Mouse (Mus musculus) erythroblast, embryonic 14.5 days (primary cell): ENCODE data around the gene Crls1. TPM values are rescaled to one million over a fixed set of nuclear protein-coding genes. Genes with fewer than 3 reads are reported as not detected.

Experiments
- H3K27me3 ChIP-seq: 2 replicates; pipeline ENCODE4 v1.6.1; 2012; ENCODE audit warnings: inconsistent platforms; ENCODE audit not compliant: control insufficient read depth
- H3K36me3 ChIP-seq: 2 replicates; pipeline ENCODE4 v1.6.1; 2012; ENCODE audit warnings: mild to moderate bottlenecking, inconsistent platforms; ENCODE audit not compliant: control insufficient read depth
- H3K4me1 ChIP-seq: 2 replicates; pipeline ENCODE4 v1.6.1; 2012; ENCODE audit warnings: inconsistent platforms; ENCODE audit not compliant: control insufficient read depth
- H3K4me3 ChIP-seq: replicated peaks from 2 replicates; pipeline ENCODE3; 2012; ENCODE audit warnings: moderate library complexity, mild to moderate bottlenecking, inconsistent platforms
- H3K9me3 ChIP-seq: 2 replicates; pipeline ENCODE4 v1.6.1; 2012; ENCODE audit warnings: low read length, inconsistent platforms, mixed read lengths; ENCODE audit not compliant: control insufficient read depth
- GATA1 ChIP-seq: IDR thresholded peaks from 2 replicates; pipeline ENCODE4 v1.6.1; 2012; ENCODE audit warnings: low read length, inconsistent platforms, mixed read lengths
- TAL1 ChIP-seq: IDR thresholded peaks from 3 replicates; pipeline ENCODE4 v1.6.1; 2012; ENCODE audit warnings: low read length, inconsistent platforms, mixed read lengths
- polyA plus RNA-seq: library from polyadenylated mRNA; stranded (reverse); fragments of >175 nt; gene quantifications from 2 replicates; pipeline ENCODE4 v1.2.3, GENCODE M21; 2012

The Crls1 gene
- polyA plus RNA-seq, 1 experiment, result 1.4 TPM

DNA sequence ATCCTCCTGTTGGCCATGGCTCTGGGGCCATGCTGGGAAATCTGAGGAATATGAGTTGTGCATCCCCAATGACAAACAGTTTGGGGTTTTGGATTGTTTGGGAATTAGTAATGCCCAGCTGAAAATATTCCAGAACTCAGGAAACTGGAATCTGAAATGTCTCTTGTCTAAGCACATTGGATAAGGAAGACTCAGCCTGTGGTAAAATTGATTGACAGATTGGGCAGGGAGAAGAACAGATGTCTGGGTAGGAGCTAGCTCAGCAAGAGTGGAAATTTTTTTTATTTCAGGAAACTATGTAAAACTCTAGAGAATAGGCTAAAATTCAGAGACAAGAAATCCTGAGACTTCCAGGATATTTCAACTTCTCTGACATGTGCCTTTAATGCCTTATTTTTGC, 14.0 kb downstream of the Crls1 start:
- no peaks in the 10 kb centered on the region for H3K4me1 ChIP-seq
- TF ChIP-seq GATA1 (no peak), TAL1 (no peak)
- no peaks in the 10 kb centered on the region for H3K27me3 ChIP-seq
- no peak overlapping the region for H3K4me3 ChIP-seq
- H3K9me3 ChIP-seq, result no peaks in the 10 kb centered on the region
- H3K36me3 ChIP-seq, result peaks cover 14% of the 10 kb centered on the region

GRCm38 (mm10) chr2:132861456-132861855, 15.0 kb downstream of the Crls1 start:
- peaks cover 19% of the 10 kb centered on the region for H3K36me3 ChIP-seq
- no peaks in the 10 kb centered on the region for H3K4me1 ChIP-seq
- TF ChIP-seq GATA1, result no peak
- no peak for TF ChIP-seq TAL1

DNA sequence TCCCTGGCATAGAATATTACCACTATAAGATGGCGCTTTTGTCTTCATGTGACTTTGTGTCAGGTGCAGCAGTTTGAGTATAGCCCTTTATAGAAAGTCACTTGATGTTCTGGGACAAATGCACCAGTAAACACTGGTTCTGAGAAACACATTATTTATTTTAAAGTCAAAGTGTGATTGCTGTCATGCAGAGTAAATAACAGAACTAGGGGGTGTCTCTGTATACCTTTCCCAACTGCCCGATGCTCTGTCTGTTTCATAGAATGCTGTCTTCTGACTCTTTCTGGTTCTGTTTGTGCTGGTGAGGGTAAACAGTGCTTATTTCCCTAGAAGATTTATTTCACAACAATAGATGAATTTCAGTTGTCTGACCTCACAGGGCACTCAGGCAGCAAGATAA, 16.9 kb downstream of the Crls1 start:
- no peak overlapping the region for H3K4me3 ChIP-seq
- no peaks in the 10 kb centered on the region for H3K27me3 ChIP-seq
- H3K36me3 ChIP-seq, result peaks cover 24% of the 10 kb centered on the region
- no peaks in the 10 kb centered on the region for H3K9me3 ChIP-seq
- TF ChIP-seq TAL1 (no peak), GATA1 (no peak)
- no peaks in the 10 kb centered on the region for H3K4me1 ChIP-seq

More at GRCm38 (mm10) chr2:132861456-132861855, 15.0 kb downstream of the Crls1 start:
- H3K27me3 ChIP-seq, result no peaks in the 10 kb centered on the region
- H3K4me3 ChIP-seq, result no peak overlapping the region
- no peaks in the 10 kb centered on the region for H3K9me3 ChIP-seq

GRCm38 (mm10) chr2:132867521-132867920, 21.1 kb downstream of the Crls1 start:
- no peaks in the 10 kb centered on the region for H3K4me1 ChIP-seq
- H3K27me3 ChIP-seq, result no peaks in the 10 kb centered on the region
- TF ChIP-seq TAL1, result no peak
- no peak for TF ChIP-seq GATA1
- peaks cover 24% of the 10 kb centered on the region for H3K36me3 ChIP-seq
- H3K9me3 ChIP-seq, result no peaks in the 10 kb centered on the region
- no peak overlapping the region for H3K4me3 ChIP-seq

- Histone ChIP-seq H3K27me3 (no peaks in the 10 kb centered on the region), H3K4me3 (no peak overlapping the region), H3K36me3 (peaks cover 15% of the 10 kb centered on the region), H3K9me3 (no peaks in the 10 kb centered on the region), H3K4me1 (no peaks in the 10 kb centered on the region)
- TF ChIP-seq TAL1 (no peak), GATA1 (no peak)
These were observed 23.2 kb downstream of the Crls1 start for GRCm38 (mm10) chr2:132869682-132870081.

GRCm38 (mm10) chr2:132870286-132870685, 23.8 kb downstream of the Crls1 start:
- no peaks in the 10 kb centered on the region for H3K4me1 ChIP-seq
- H3K9me3 ChIP-seq, result no peaks in the 10 kb centered on the region
- H3K36me3 ChIP-seq, result peaks cover 12% of the 10 kb centered on the region
- H3K4me3 ChIP-seq, result no peak overlapping the region
- TF ChIP-seq GATA1 (no peak), TAL1 (no peak)
- no peaks in the 10 kb centered on the region for H3K27me3 ChIP-seq

- no peaks in the 10 kb centered on the region for H3K27me3 ChIP-seq
- no peak overlapping the region for H3K4me3 ChIP-seq
- peaks cover 5% of the 10 kb centered on the region for H3K36me3 ChIP-seq
- H3K9me3 ChIP-seq, result no peaks in the 10 kb centered on the region
- H3K4me1 ChIP-seq, result no peaks in the 10 kb centered on the region
- TF ChIP-seq GATA1 (no peak), TAL1 (no peak)
These were observed 25.2 kb downstream of the Crls1 start for GRCm38 (mm10) chr2:132871663-132872062.

DNA sequence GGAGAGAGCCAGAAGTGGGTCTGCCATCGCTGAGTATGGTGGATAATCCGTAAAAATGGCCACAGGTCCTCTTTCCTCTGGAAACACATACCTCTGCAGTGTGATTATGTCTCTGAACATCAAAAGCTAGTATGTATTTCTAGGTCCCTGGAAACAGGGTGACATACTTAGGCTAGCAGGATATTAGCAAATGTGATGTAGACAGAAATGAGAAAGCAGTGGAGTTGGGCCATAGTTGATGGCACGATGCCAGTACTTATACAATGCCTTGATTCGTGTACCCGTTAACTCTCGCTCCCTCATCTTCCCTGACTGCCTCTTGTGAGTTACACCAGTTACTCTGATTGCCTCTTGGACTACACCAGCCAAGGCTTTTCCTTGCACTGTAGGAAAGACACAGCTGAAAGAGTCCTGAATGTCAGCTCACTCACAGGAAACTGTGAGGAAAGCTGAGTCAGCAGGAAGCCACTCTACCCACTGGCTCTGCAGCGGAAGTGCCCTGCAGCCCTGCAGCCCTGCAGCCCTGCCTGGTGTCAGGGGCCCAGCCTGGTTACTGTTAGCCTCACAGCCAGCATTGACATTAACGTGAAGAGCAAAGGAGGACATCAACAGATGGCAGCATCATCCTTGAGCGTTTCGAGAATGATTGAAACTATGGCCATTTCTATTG, 27.3 kb downstream of the Crls1 start:
- no peaks in the 10 kb centered on the region for H3K4me1 ChIP-seq
- no peak overlapping the region for H3K4me3 ChIP-seq

GRCm38 (mm10) chr2:132876991-132877390, 30.5 kb downstream of the Crls1 start:
- Histone ChIP-seq H3K27me3 (peaks cover 48% of the 10 kb centered on the region), H3K4me1 (no peaks in the 10 kb centered on the region), H3K9me3 (no peaks in the 10 kb centered on the region), H3K4me3 (no peak overlapping the region), H3K36me3 (no peaks in the 10 kb centered on the region)
- TF ChIP-seq GATA1 (no peak), TAL1 (no peak)

More for the DNA sequence above, 27.3 kb downstream of the Crls1 start:
- TF ChIP-seq GATA1, result no peak
- TF ChIP-seq TAL1, result no peak
- H3K27me3 ChIP-seq, result peaks cover 19% of the 10 kb centered on the region
- no peaks in the 10 kb centered on the region for H3K9me3 ChIP-seq
- no peaks in the 10 kb centered on the region for H3K36me3 ChIP-seq
